Mouse (Mus musculus) lung, postnatal 0 days (tissue): ENCODE measurements around the gene Enthd1.

ENCODE experiments used
- CTCF ChIP-seq: IDR thresholded peaks from 2 replicates; pipeline ENCODE4 v1.5.1; 2016; ENCODE audit warnings: antibody characterized with exemption, mild to moderate bottlenecking
- EP300 ChIP-seq: IDR thresholded peaks from 2 replicates; pipeline ENCODE4 v1.6.1; 2016; ENCODE audit warnings: antibody characterized with exemption, mild to moderate bottlenecking, control low read depth

DNA sequence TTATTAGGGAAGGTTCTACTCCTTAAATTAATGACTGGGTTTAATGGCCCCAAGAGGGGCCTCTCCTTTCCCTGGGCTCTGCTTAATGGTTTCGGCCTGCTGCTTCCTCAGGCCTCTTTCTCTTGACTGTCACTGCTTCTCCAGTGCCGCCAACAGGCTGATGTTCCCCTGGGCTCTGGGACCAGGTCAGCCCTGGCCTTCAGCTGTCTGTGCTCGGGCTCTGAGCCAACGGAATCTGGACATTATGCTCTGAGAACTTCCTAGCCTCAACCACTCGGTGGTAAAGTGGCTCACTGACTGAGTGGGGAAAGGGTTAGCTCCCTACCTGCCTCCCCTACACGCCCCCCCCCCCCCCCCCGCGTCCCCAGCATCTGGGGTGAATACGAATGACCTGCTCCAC, 147.9 kb downstream of the Enthd1 start:
- no peak for TF ChIP-seq CTCF
- TF ChIP-seq EP300, result no peak
